Mouse (Mus musculus) embryo, embryonic 10 days (tissue): ENCODE results near the gene Sypl.

Experiments
- DNase-seq: peaks from one replicate; pipeline ENCODE4 v3.0.0-alpha.2; 2015; ENCODE audit warnings: low spot score

The Sypl gene

DNA sequence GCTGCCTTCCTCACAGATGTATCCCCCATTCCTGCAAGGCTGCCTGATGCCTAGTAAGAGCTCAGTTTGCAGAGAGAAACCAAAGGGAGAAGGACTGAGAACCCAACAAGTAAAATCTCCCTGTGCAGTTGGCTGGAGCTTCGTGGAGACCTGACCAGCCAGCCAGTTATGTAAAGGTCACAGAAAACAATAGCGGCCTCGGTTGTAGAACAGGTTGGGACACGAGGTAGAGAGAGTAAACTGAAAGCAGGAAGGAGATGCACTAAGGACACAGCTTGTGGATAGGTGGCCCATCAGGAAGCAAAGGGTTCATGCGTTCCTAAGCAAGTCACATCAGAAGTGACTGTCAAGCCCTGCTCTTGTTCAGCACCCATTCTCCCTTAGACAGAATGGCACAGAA lies 52.2 kb downstream of the Sypl start:
- DNase-seq = no peak

DNA sequence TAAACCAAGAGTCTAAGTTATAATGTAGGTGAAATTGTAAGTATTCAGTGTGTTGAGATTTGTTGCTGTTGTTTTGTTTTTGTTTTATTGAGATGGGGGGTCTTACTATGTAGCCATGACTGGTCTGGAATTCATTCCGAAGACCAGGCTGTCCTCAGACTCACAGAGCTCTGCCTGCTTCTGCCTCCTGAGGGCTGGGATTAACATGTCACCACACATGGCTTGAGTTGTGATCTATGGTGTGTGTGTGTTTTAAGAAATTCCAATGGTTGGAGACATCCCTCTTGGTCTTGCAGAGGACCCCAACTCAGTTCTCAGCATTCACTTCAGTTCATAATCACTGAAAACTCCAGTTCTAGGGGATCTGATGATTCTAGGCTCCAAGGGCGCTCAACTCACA lies 53.5 kb downstream of the Sypl start:
- no peak for DNase-seq

- DNase-seq = peak; percentile 15
Observed at GRCm38 (mm10) chr12:33008305-33009110, 54.8 kb downstream of the Sypl start.

DNA sequence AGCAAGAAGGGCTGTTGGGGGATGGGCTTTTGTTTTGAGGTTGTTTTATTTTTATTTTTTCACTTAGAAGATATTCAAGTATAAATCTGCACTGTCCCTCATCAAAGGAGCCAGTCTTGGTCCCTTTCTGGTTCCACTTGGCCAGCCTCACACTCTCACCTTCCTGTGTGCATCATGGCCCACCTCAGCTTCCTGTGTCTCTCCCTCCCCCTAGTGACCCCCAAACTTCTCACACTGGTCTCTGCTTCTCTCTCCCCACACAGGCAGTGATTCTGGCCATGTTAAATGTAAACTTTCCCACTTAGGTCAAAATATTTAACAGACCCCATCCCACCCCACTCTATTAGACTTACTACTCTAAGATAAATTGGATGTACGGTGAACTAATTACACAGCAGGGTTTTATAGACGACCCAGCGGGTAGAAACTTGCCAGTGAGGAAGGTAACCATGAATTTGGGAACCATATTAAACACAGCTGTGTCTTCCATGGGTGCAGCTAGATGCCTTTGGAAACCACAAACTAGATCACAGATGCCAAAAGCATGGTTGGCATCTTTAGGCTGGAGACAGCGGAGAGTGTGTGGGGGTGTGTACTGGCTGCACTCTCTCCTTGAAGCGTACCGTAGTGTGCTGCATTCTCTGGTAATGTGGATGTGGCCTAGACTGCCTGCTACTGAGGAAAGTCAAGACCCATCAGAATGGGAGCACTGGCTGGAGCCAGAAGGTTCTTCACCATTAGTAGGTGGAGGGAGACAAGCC lies 55.7 kb downstream of the Sypl start:
- no peak for DNase-seq

DNA sequence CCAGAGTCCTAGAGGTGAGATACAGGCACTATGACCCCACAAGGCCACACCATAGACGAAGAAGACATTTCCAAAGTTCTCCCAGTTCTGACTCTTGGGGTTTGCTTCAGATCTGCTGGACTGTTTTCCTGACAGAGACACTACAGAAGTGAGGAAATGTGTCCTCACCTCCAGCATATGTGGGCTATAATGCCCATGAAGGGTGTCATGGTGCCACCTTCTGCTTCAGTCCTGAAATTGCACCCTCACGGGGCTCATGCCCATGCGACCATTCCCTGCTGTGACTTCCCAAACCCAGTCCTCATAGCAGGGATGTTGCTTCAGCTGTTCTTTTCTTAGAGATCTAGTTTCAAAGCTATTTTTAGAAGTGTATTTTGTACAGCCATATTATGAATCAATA lies 56.3 kb downstream of the Sypl start:
- DNase-seq = peak; percentile 73

- no peak for DNase-seq
Observed at GRCm38 (mm10) chr12:33014050-33014796, 60.5 kb downstream of the Sypl start.

DNA sequence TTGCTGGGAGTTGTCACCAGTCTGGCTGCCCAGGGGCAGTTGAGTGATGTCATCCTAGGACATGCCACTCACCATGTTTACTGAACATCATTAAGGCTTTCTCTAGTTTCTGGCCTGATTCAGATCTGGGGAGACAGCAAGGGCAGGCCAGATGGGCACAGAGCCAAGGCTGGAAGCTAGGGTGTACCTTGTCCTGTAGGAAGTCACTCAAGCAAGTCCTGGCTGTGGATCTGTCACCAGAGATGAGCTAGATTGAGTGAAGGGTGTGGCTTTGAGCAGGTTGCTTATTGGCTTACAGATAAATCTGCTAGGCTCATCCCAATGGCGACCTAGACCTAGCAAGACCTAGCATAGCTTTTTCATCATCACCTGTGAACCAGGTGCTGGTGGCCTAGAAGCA lies 61.4 kb downstream of the Sypl start:
- DNase-seq = no peak

GRCm38 (mm10) chr12:33016824-33017705 lies 63.4 kb downstream of the Sypl start:
- DNase-seq = no peak

- no peak for DNase-seq
Observed at GRCm38 (mm10) chr12:33018601-33019000, 64.9 kb downstream of the Sypl start.

DNA sequence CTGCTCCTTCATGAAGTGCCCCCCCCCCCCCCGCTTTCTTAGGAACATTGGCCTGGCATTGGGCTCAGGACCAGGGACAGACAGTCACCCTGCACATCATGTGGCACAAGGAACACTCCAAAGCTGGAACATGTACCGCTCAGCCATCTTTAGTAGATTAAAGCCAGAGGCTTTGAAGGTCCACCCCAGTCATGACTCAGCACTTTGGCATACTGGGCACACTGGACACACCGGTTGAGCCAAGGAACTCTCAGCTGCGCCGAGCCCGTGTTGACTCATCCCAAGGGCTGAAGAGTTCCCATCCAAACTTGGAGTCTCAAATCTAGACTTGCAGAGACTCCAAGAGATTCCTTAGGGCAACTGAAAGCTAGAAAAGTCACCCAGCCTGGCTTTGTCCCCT lies 66.3 kb downstream of the Sypl start:
- no peak for DNase-seq

GRCm38 (mm10) chr12:33021140-33021539 lies 67.4 kb downstream of the Sypl start:
- no peak for DNase-seq

DNA sequence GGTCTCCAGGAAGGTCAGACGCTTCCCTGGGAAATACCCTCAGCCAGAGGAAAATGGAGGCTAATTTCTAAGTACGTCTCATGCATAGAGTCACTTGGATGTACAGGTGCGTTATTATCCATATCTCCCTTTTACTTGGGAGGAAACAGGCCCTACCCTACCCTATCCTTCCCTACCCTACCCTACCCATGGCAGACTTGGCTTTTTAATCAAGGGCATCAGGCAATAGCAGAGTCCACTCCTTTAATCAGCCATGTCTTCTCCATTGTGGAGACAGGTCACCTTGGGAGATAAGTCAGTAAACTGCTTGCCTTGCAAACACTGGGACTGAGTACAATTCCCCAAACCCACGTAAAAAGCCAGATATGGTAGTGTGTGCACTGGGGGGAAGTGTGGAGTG lies 68.1 kb downstream of the Sypl start:
- no peak for DNase-seq

DNA sequence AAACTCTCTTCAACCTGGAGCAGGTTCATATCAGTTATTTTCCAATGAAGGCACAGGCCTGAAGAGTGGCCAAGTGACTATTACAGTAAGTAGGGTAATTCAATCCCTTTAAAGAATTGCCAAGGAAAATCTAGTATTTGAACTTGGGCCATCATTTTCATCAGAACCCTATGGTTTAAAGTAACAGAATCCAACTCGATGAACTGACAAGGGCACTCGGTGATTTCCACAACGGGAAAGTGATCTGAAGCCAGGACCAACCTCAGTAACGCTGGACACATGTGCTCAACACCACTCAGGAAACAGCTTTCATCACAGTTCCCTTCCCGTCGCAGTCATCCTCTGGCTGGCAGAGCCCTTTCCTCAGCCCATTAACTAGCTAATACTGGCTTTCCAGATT lies 70.8 kb downstream of the Sypl start:
- DNase-seq = no peak

DNA sequence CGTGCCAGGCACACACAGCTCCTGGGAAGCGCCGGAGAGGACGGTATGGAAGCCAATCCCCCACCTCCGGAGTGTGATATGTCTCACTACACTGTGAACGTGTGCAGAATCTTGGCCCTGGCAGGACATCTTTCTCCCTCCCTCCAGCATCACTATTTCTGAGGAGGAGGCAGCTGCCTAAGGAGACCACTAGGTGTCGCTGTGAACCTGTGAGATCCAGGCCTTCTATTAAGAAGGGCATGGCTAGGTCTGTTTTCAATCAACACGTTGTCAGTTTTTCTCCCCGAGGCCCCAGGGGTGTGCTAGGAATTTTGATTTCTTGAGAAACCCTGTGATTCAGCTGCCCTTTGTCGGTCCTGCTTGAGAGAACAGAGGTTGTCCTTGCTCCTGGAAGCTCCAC lies 73.4 kb downstream of the Sypl start:
- DNase-seq = peak; percentile 94

- no peak for DNase-seq
Observed at GRCm38 (mm10) chr12:33028109-33028691, 74.5 kb downstream of the Sypl start.

GRCm38 (mm10) chr12:33028708-33029107 lies 75.0 kb downstream of the Sypl start:
- DNase-seq = no peak
